Mouse (Mus musculus) liver, adult 2 months (tissue): ENCODE measurements at regions not wholly inside any gene's neighbourhood (a gene's known extent, or its start where the extent isn't known, plus 50 kb on each side); places are given as distances from the start of the nearest gene placed in this dataset.

Source experiments
- DNase-seq: peaks from one replicate; pipeline ENCODE4 v3.0.0-alpha.2; 2011; ENCODE audit warnings: low read depth, low spot score; ENCODE audit errors: extremely low read depth
- H3K27ac ChIP-seq: fragments of 200-500 bp; replicated peaks from 2 replicates; pipeline ENCODE4 v1.5.1; 2012; ENCODE audit warnings: low read depth, mild to moderate bottlenecking, control low read depth, inconsistent platforms, low read length; ENCODE audit not compliant: insufficient read depth
- H3K27me3 ChIP-seq: fragments of 200-500 bp; 2 replicates; pipeline ENCODE4 v1.6.1; 2012; ENCODE audit warnings: mild to moderate bottlenecking, moderate library complexity, low read length, inconsistent platforms; ENCODE audit not compliant: control insufficient read depth, insufficient read depth
- H3K36me3 ChIP-seq: fragments of 200-500 bp; 2 replicates; pipeline ENCODE4 v1.6.1; 2012; ENCODE audit warnings: low read length, inconsistent platforms; ENCODE audit not compliant: control insufficient read depth, insufficient read depth
- H3K4me1 ChIP-seq: fragments of 200-500 bp; 2 replicates; pipeline ENCODE4 v1.6.1; 2011; ENCODE audit warnings: low read length; ENCODE audit not compliant: control insufficient read depth, insufficient read depth
- H3K4me3 ChIP-seq: fragments of 200-500 bp; 2 replicates; pipeline ENCODE4 v1.5.1; 2011; ENCODE audit warnings: low read depth, mild to moderate bottlenecking, control low read depth, low read length, moderate library complexity; ENCODE audit not compliant: insufficient read depth
- H3K79me2 ChIP-seq: fragments of 200-500 bp; 2 replicates; pipeline ENCODE4 v1.6.1; 2012; ENCODE audit warnings: inconsistent platforms, mild to moderate bottlenecking, low read length, moderate library complexity; ENCODE audit not compliant: control insufficient read depth, insufficient read depth
- H3K9ac ChIP-seq: fragments of 200-500 bp; 2 replicates; pipeline ENCODE4 v1.6.1; 2012; ENCODE audit warnings: low read depth, mild to moderate bottlenecking, control low read depth, inconsistent platforms, low read length
- CTCF ChIP-seq: fragments of 200-500 bp; IDR thresholded peaks from 2 replicates; pipeline ENCODE4 v1.5.1; 2011; ENCODE audit warnings: low read depth, low read length, control low read depth
- POLR2A ChIP-seq: fragments of 200-500 bp; IDR thresholded peaks from 2 replicates; pipeline ENCODE4 v1.6.1; 2011; ENCODE audit warnings: low read length, control low read depth; ENCODE audit not compliant: insufficient read depth; ENCODE audit errors: extremely low read depth
- WGBS: fragments of 180-500 bp; shearing (Covaris S2); methylation state at CpG from one replicate; pipeline ENCODE4 v1.1.7; 2018; 5-methylcytosine and 5-hydroxymethylcytosine counted together

GRCm38 (mm10) chr8:128087500-128087899, 270.9 kb upstream of the Nrp1 start:
- H3K36me3 ChIP-seq, result no peaks in the 10 kb centered on the region
- no peak overlapping the region for H3K9ac ChIP-seq
- H3K4me3 ChIP-seq, result no peak overlapping the region
- peaks cover 1% of the 10 kb centered on the region; the same call in 1 of the 2 replicates for H3K4me1 ChIP-seq
- H3K27me3 ChIP-seq, result no peaks in the 10 kb centered on the region
- DNase-seq, result no peak
- H3K27ac ChIP-seq, result no peak overlapping the region
- H3K79me2 ChIP-seq, result no peaks in the 10 kb centered on the region
- WGBS, result 100% methylated on average over 1 of the region's 1 CpGs
- TF ChIP-seq POLR2A (no peak), CTCF (no peak)

- peak; percentile 97 for DNase-seq
- TF ChIP-seq POLR2A (no peak), CTCF (no peak)
- Histone ChIP-seq H3K27me3 (no peaks in the 10 kb centered on the region), H3K4me3 (no peak overlapping the region), H3K79me2 (no peaks in the 10 kb centered on the region), H3K36me3 (no peaks in the 10 kb centered on the region), H3K4me1 (peaks cover 5% of the 10 kb centered on the region; the same call in 1 of the 2 replicates), H3K27ac (no peak overlapping the region; the same call in 1 of the 2 replicates), H3K9ac (no peak overlapping the region)
- 21% methylated on average over 7 of the region's 7 CpGs for WGBS
Observed at GRCm38 (mm10) chr8:128092826-128093225, 265.6 kb upstream of the Nrp1 start.

GRCm38 (mm10) chr8:128095451-128095850, 263.0 kb upstream of the Nrp1 start:
- Histone ChIP-seq H3K27ac (no peak overlapping the region), H3K4me3 (no peak overlapping the region), H3K27me3 (no peaks in the 10 kb centered on the region), H3K79me2 (no peaks in the 10 kb centered on the region), H3K36me3 (no peaks in the 10 kb centered on the region), H3K9ac (no peak overlapping the region), H3K4me1 (peaks cover 5% of the 10 kb centered on the region; the same call in 1 of the 2 replicates)
- 100% methylated on average over 1 of the region's 1 CpGs for WGBS
- DNase-seq, result no peak
- no peak for TF ChIP-seq CTCF
- TF ChIP-seq POLR2A, result no peak

GRCm38 (mm10) chr8:128097601-128098000, 260.8 kb upstream of the Nrp1 start:
- H3K27me3 ChIP-seq, result no peaks in the 10 kb centered on the region
- no peak overlapping the region for H3K4me3 ChIP-seq
- TF ChIP-seq POLR2A, result no peak
- no peak for TF ChIP-seq CTCF
- H3K36me3 ChIP-seq, result no peaks in the 10 kb centered on the region
- no peak overlapping the region for H3K27ac ChIP-seq
- H3K4me1 ChIP-seq, result peaks cover 3% of the 10 kb centered on the region; the same call in 1 of the 2 replicates
- no peaks in the 10 kb centered on the region for H3K79me2 ChIP-seq
- DNase-seq, result no peak
- 95% methylated on average over 3 of the region's 3 CpGs for WGBS
- H3K9ac ChIP-seq, result no peak overlapping the region

- Histone ChIP-seq H3K9ac (no peak overlapping the region), H3K4me1 (no peaks in the 10 kb centered on the region), H3K27ac (no peak overlapping the region), H3K79me2 (no peaks in the 10 kb centered on the region), H3K27me3 (no peaks in the 10 kb centered on the region), H3K4me3 (no peak overlapping the region), H3K36me3 (no peaks in the 10 kb centered on the region)
- 86% methylated on average over 1 of the region's 1 CpGs for WGBS
- DNase-seq, result no peak
- TF ChIP-seq CTCF (no peak), POLR2A (no peak)
Observed at GRCm38 (mm10) chr8:128103380-128103779, 255.0 kb upstream of the Nrp1 start.

- no peak for DNase-seq
- Histone ChIP-seq H3K79me2 (no peaks in the 10 kb centered on the region), H3K27me3 (no peaks in the 10 kb centered on the region), H3K36me3 (no peaks in the 10 kb centered on the region), H3K4me1 (0 out of 2 replicates have a peak, but pooled peaks cover 2% of the 10 kb centered on the region), H3K4me3 (no peak overlapping the region), H3K9ac (no peak overlapping the region), H3K27ac (no peak overlapping the region)
- no peak for TF ChIP-seq CTCF
- no peak for TF ChIP-seq POLR2A
- 88% methylated on average over 2 of the region's 2 CpGs for WGBS
Observed at GRCm38 (mm10) chr8:128106569-128106968, 251.8 kb upstream of the Nrp1 start.
